13 mouse cellular contexts compared by ENCODE assay signal in genomic region chr3:37325317-37326112, GRCm38 (mm10). TPM values are rescaled to one million over a fixed set of nuclear protein-coding genes. Genes with fewer than 3 reads are reported as not detected.
"Had no signal": no experiment of that assay in that cellular context is flagged by ENCODE, and none has a peak within 500 bp of the region (broad histone marks: within the 10 kb centered on the region; RNA-seq: fewer than 3 reads in every experiment).

No protein-coding gene starts in this region.

- DNase-seq: kidney, postnatal 14 days; layer of hippocampus, adult 9-11 months; layer of hippocampus, postnatal 36 days; thymus, postnatal 4 days had no signal

- H3K27me3 ChIP-seq: limb, embryonic 15.5 days; liver, embryonic 12.5 days; midbrain, embryonic 15.5 days; neural tube, embryonic 12.5 days had no signal

- ATAC-seq: inflammation-experienced regulatory T-cells, adult 6 months; intestine, postnatal 0 days; midbrain, embryonic 15.5 days had no signal

- H3K4me3 ChIP-seq: limb, embryonic 15.5 days; liver, embryonic 12.5 days; midbrain, embryonic 15.5 days; neural tube, embryonic 12.5 days had no signal

- H3K4me1 ChIP-seq: midbrain, embryonic 15.5 days; neural tube, embryonic 12.5 days had no signal

- H3K4me2 ChIP-seq: limb, embryonic 15.5 days; midbrain, embryonic 11.5 days; midbrain, embryonic 15.5 days; neural tube, embryonic 12.5 days had no signal

- H3K9ac ChIP-seq: limb, embryonic 15.5 days; liver, embryonic 12.5 days; midbrain, embryonic 15.5 days; neural tube, embryonic 12.5 days had no signal

- H3K27ac ChIP-seq: limb, embryonic 15.5 days; midbrain, embryonic 15.5 days; neural tube, embryonic 12.5 days; stomach, postnatal 0 days had no signal

- H3K9me3 ChIP-seq: limb, embryonic 15.5 days; liver, embryonic 12.5 days; midbrain, embryonic 15.5 days; neural tube, embryonic 12.5 days had no signal

- H3K36me3 ChIP-seq: midbrain, embryonic 15.5 days; neural tube, embryonic 12.5 days had no signal

RNA-seq across cellular contexts. Expression of gene Cetn4, which starts 13.0 kb away (rescaled TPM):
- total RNA-seq: monocyte, adult 5-6 weeks had no signal
